ENCODE assay signal across 21 mouse cellular contexts in the genomic region with DNA sequence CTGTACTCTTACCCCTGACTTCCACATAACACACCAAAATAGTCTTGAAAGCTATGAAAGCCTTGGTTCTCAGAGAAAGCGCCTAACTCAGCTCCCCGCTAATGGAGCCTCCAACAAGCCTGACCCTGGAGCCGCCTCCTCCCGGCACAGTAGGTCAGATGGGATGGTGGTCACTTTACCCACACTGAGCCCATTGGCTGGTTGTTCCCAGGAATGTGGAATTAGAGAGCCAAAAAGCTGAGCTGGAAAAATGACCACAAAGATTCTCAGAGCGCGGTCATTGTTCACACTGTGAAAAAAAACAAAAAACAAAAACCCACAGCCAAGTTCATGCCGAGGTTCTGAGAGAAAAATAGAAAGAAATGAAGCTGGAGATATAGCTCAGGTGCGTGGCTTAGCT. TPM values are rescaled to one million over a fixed set of nuclear protein-coding genes. Genes with fewer than 3 reads are reported as not detected.
DNase-seq lines count a peak whose midpoint lies in the region; ATAC-seq lines count a peak whose summit lies in the region.
"Had no signal": no experiment of that assay in that cellular context is flagged by ENCODE, and none has a peak within 500 bp of the region (broad histone marks: within the 10 kb centered on the region; RNA-seq: fewer than 3 reads in every experiment).

No protein-coding gene starts in this region.

- no peak for ATAC-seq in forebrain, embryonic 12.5 days (ENCODE audit: low FRiP score)
- ATAC-seq in forebrain, embryonic 16.5 days, result no peak
- ATAC-seq in midbrain, embryonic 12.5 days (ENCODE audit: low FRiP score, low read depth), result no peak
- ATAC-seq in midbrain, embryonic 11.5 days (ENCODE audit: low FRiP score), result no peak
- no peak for ATAC-seq in limb, embryonic 15.5 days (ENCODE audit: insufficient number of reproducible peaks, low FRiP score, low TSS enrichment, low read depth)
- ATAC-seq: intestine, postnatal 0 days had no signal

- peaks cover 43% of the 10 kb centered on the region for H3K4me1 ChIP-seq in forebrain, embryonic 12.5 days
- H3K4me1 ChIP-seq in forebrain, embryonic 16.5 days (replicated peaks; ENCODE audit: control insufficient read depth, insufficient read depth, low read length), result peaks cover 16% of the 10 kb centered on the region
- peaks cover 34% of the 10 kb centered on the region for H3K4me1 ChIP-seq in midbrain, embryonic 12.5 days
- H3K4me1 ChIP-seq in midbrain, embryonic 11.5 days (ENCODE audit: control insufficient read depth, insufficient read depth, low read length), result peaks cover 20% of the 10 kb centered on the region
- H3K4me1 ChIP-seq in limb, embryonic 15.5 days, result peaks cover 31% of the 10 kb centered on the region

- 63% methylated on average over 8 of the region's 8 CpGs for WGBS in forebrain, embryonic 12.5 days
- WGBS in forebrain, embryonic 16.5 days, result 60% methylated on average over 8 of the region's 8 CpGs
- WGBS in midbrain, embryonic 12.5 days, result 73% methylated on average over 8 of the region's 8 CpGs
- WGBS in midbrain, embryonic 11.5 days, result 67% methylated on average over 8 of the region's 8 CpGs
- 70% methylated on average over 8 of the region's 8 CpGs for WGBS in limb, embryonic 15.5 days

- H3K9ac ChIP-seq in forebrain, embryonic 12.5 days, result no peak overlapping the region
- H3K9ac ChIP-seq in forebrain, embryonic 16.5 days (replicated peaks; ENCODE audit: low read depth, low read length), result no peak overlapping the region
- H3K9ac ChIP-seq in midbrain, embryonic 12.5 days (replicated peaks), result no peak overlapping the region
- no peak overlapping the region for H3K9ac ChIP-seq in midbrain, embryonic 11.5 days (ENCODE audit: low read length)
- H3K9ac ChIP-seq in limb, embryonic 15.5 days, result no peak overlapping the region
- H3K9ac ChIP-seq: limb, embryonic 13.5 days; liver, embryonic 15.5 days had no signal

- no peaks in the 10 kb centered on the region for H3K36me3 ChIP-seq in forebrain, embryonic 12.5 days (replicated peaks)
- no peaks in the 10 kb centered on the region for H3K36me3 ChIP-seq in forebrain, embryonic 16.5 days (ENCODE audit: control insufficient read depth, insufficient read depth)
- H3K36me3 ChIP-seq in midbrain, embryonic 12.5 days, result no peaks in the 10 kb centered on the region
- no peaks in the 10 kb centered on the region for H3K36me3 ChIP-seq in midbrain, embryonic 11.5 days (ENCODE audit: control insufficient read depth, insufficient read depth, low read length)
- H3K36me3 ChIP-seq in limb, embryonic 15.5 days, result no peaks in the 10 kb centered on the region
- H3K36me3 ChIP-seq: heart, embryonic 13.5 days; limb, embryonic 13.5 days; liver, embryonic 15.5 days had no signal

- peak overlapping the region; percentile 99 for H3K27ac ChIP-seq in forebrain, embryonic 12.5 days
- H3K27ac ChIP-seq in forebrain, embryonic 16.5 days (ENCODE audit: low read length), result no peak overlapping the region; the same call in 1 of the 2 replicates
- H3K27ac ChIP-seq in midbrain, embryonic 12.5 days (replicated peaks), result 0 out of 2 replicates have a peak overlapping the region, but pooled peaks have one; percentile 90
- no peak overlapping the region for H3K27ac ChIP-seq in midbrain, embryonic 11.5 days (ENCODE audit: low read depth, low read length)
- H3K27ac ChIP-seq in limb, embryonic 15.5 days, result 0 out of 2 replicates have a peak overlapping the region, but pooled peaks have one; percentile 7
- H3K27ac ChIP-seq: left cerebral cortex, adult 2 months; liver, embryonic 15.5 days had no signal

- no peaks in the 10 kb centered on the region for H3K27me3 ChIP-seq in forebrain, embryonic 12.5 days
- no peaks in the 10 kb centered on the region for H3K27me3 ChIP-seq in forebrain, embryonic 16.5 days (replicated peaks; ENCODE audit: control insufficient read depth, insufficient read depth, low read length)
- peaks cover 7% of the 10 kb centered on the region; the same call in 1 of the 2 replicates for H3K27me3 ChIP-seq in midbrain, embryonic 12.5 days
- no peaks in the 10 kb centered on the region for H3K27me3 ChIP-seq in midbrain, embryonic 11.5 days (ENCODE audit: control insufficient read depth, insufficient read depth, low read length)
- H3K27me3 ChIP-seq in limb, embryonic 15.5 days, result no peaks in the 10 kb centered on the region
- H3K27me3 ChIP-seq: heart, embryonic 13.5 days; limb, embryonic 13.5 days; megakaryocyte, embryonic 14.5 days had no signal

- H3K4me2 ChIP-seq in forebrain, embryonic 12.5 days, result no peak overlapping the region
- no peak overlapping the region for H3K4me2 ChIP-seq in forebrain, embryonic 16.5 days (ENCODE audit: low read length)
- no peak overlapping the region for H3K4me2 ChIP-seq in midbrain, embryonic 12.5 days (replicated peaks)
- H3K4me2 ChIP-seq in midbrain, embryonic 11.5 days, result no peak overlapping the region
- no peak overlapping the region for H3K4me2 ChIP-seq in limb, embryonic 15.5 days
- H3K4me2 ChIP-seq: liver, embryonic 15.5 days had no signal

- DNase-seq in midbrain, embryonic 11.5 days (ENCODE audit: low spot score, missing footprints), result no peak
- DNase-seq in adipocyte (ENCODE audit: low spot score), result peak; percentile 40
- no peak for DNase-seq in spleen, postnatal 14 days (ENCODE audit: low spot score in 2 of 2)
- no peak for DNase-seq in adrenal gland, postnatal 36 days
- DNase-seq: B cell, adult 2 months; cerebellum, postnatal 14 days; heart, postnatal 36 days; lung, postnatal 10 days; right cerebral cortex, postnatal 14 days had no signal

- no peak overlapping the region for H3K4me3 ChIP-seq in forebrain, embryonic 12.5 days (replicated peaks)
- H3K4me3 ChIP-seq in forebrain, embryonic 16.5 days (replicated peaks; ENCODE audit: low read length), result no peak overlapping the region
- H3K4me3 ChIP-seq in midbrain, embryonic 12.5 days, result no peak overlapping the region
- no peak overlapping the region for H3K4me3 ChIP-seq in midbrain, embryonic 11.5 days (ENCODE audit: low read depth, low read length)
- no peak overlapping the region for H3K4me3 ChIP-seq in limb, embryonic 15.5 days
- H3K4me3 ChIP-seq: erythroblast, embryonic 14.5 days; heart, embryonic 13.5 days; layer of hippocampus, adult 2 months; left cerebral cortex, adult 2 months; limb, embryonic 13.5 days; liver, embryonic 15.5 days; megakaryocyte, embryonic 14.5 days had no signal

- no peaks in the 10 kb centered on the region for H3K9me3 ChIP-seq in forebrain, embryonic 12.5 days
- H3K9me3 ChIP-seq in forebrain, embryonic 16.5 days (ENCODE audit: control insufficient read depth, low read length), result no peaks in the 10 kb centered on the region
- H3K9me3 ChIP-seq in midbrain, embryonic 12.5 days, result no peaks in the 10 kb centered on the region
- no peaks in the 10 kb centered on the region for H3K9me3 ChIP-seq in midbrain, embryonic 11.5 days (ENCODE audit: control insufficient read depth, low read length)
- no peaks in the 10 kb centered on the region for H3K9me3 ChIP-seq in limb, embryonic 15.5 days
- H3K9me3 ChIP-seq: heart, embryonic 13.5 days; limb, embryonic 13.5 days; liver, embryonic 15.5 days; megakaryocyte, embryonic 14.5 days had no signal

RNA-seq across cellular contexts. Expression of gene Arhgef10l, which starts 9.3 kb away (rescaled TPM):
- polyA plus RNA-seq in forebrain, embryonic 12.5 days (2016; fragmentation: Nextera tagmentation; extraction: Ambion mirVana), result 26.1 and 31.1 TPM in 2 replicates
- 20.5 and 23.0 TPM in 2 replicates for polyA plus RNA-seq in forebrain, embryonic 16.5 days (2015; fragmentation: Nextera tagmentation; extraction: Ambion mirVana)
- 34.2 and 36.5 TPM in 2 replicates for polyA plus RNA-seq in midbrain, embryonic 12.5 days (2016; fragmentation: Nextera tagmentation; extraction: Ambion mirVana)
- 17.6 and 18.5 TPM in 2 replicates for polyA plus RNA-seq in midbrain, embryonic 11.5 days (2014; fragmentation: Nextera tagmentation; extraction: Ambion mirVana)
- 22.4 and 23.0 TPM in 2 replicates for polyA plus RNA-seq in limb, embryonic 15.5 days (2015; fragmentation: Nextera tagmentation; extraction: Ambion mirVana)
- 10 to 100 TPM; 11.9 to 17.7 TPM for total RNA-seq in adrenal gland, postnatal 36 days (2021)

RNA-seq across cellular contexts. Expression of gene Rcc2, which starts 43.8 kb away (rescaled TPM):
- polyA plus RNA-seq in forebrain, embryonic 12.5 days (2016; fragmentation: Nextera tagmentation; extraction: Ambion mirVana), result 45.9 and 81.3 TPM in 2 replicates
- 19.1 and 20.1 TPM in 2 replicates for polyA plus RNA-seq in forebrain, embryonic 16.5 days (2015; fragmentation: Nextera tagmentation; extraction: Ambion mirVana)
- 72.2 and 75.5 TPM in 2 replicates for polyA plus RNA-seq in midbrain, embryonic 12.5 days (2016; fragmentation: Nextera tagmentation; extraction: Ambion mirVana)
- polyA plus RNA-seq in midbrain, embryonic 11.5 days (2014; fragmentation: Nextera tagmentation; extraction: Ambion mirVana), result 54.1 and 70.1 TPM in 2 replicates
- polyA plus RNA-seq in limb, embryonic 15.5 days (2015; fragmentation: Nextera tagmentation; extraction: Ambion mirVana), result 31.0 and 32.5 TPM in 2 replicates
- 10 to 100 TPM; 63.3 to 85.8 TPM for total RNA-seq in adrenal gland, postnatal 36 days (2021)

Comparison
In these comparisons a context has a peak if more than half of its experiments do, and no peak if none do; other contexts are left out.
1. H3K27ac ChIP-seq: peak in forebrain, embryonic 12.5 days (single experiment), midbrain, embryonic 12.5 days (single experiment) and limb, embryonic 15.5 days (single experiment); none in forebrain, embryonic 16.5 days (single experiment) and midbrain, embryonic 11.5 days (single experiment).